Mouse (Mus musculus) olfactory bulb, adult 2 months (tissue): ENCODE measurements around the gene Kdm5c. TPM values are rescaled to one million over a fixed set of nuclear protein-coding genes. Genes with fewer than 3 reads are reported as not detected.
"Not testable (repeated sequence)": the region's sequence is repeated elsewhere in the genome, so short reads cannot be mapped to it uniquely, and the experiment has no call there.

ENCODE experiments used
- H3K27ac ChIP-seq: fragments of 200-500 bp; 2 replicates; pipeline ENCODE4 v1.5.1; 2012; ENCODE audit warnings: low read depth, low read length; ENCODE audit not compliant: insufficient read depth
- H3K4me1 ChIP-seq: fragments of 200-500 bp; 2 replicates; pipeline ENCODE4 v1.6.1; 2012; ENCODE audit warnings: low read length; ENCODE audit not compliant: control insufficient read depth, insufficient read depth
- H3K4me3 ChIP-seq: fragments of 200-500 bp; 2 replicates; pipeline ENCODE4 v1.5.1; 2012; ENCODE audit warnings: mild to moderate bottlenecking, low read depth, low read length, moderate library complexity; ENCODE audit not compliant: insufficient read depth
- CTCF ChIP-seq: fragments of 200-500 bp; IDR thresholded peaks from 2 replicates; pipeline ENCODE4 v1.5.1; 2012; ENCODE audit warnings: low read depth, mild to moderate bottlenecking, low read length, moderate library complexity; ENCODE audit not compliant: insufficient read depth
- POLR2A ChIP-seq: fragments of 200-500 bp; IDR thresholded peaks from 2 replicates; pipeline ENCODE4 v1.6.1; 2012; ENCODE audit warnings: mild to moderate bottlenecking, low read depth, low read length, moderate library complexity; ENCODE audit not compliant: insufficient read depth
- WGBS: fragments of 180-500 bp; shearing (Covaris S2); methylation state at CpG from one replicate; pipeline ENCODE4 v1.1.7; 2018; 5-methylcytosine and 5-hydroxymethylcytosine counted together
- polyA plus RNA-seq: library from polyadenylated mRNA; stranded (reverse); fragments of >200 nt; gene quantifications from 2 replicates; pipeline ENCODE4 v1.2.4, GENCODE M21; 2012; ENCODE audit warnings: low replicate concordance; ENCODE audit not compliant: missing spikeins, insufficient read depth, insufficient read length

The Kdm5c gene
- polyA plus RNA-seq, 1 experiment: not detected

- TF ChIP-seq CTCF (no peak), POLR2A (no peak)
- 83% methylated on average over 1 of the region's 1 CpGs for WGBS
- H3K4me3 ChIP-seq: no peak overlapping the region
- H3K27ac ChIP-seq: no peak overlapping the region
- H3K4me1 ChIP-seq: no peaks in the 10 kb centered on the region
Measured at GRCm38 (mm10) chrX:152214703-152215102, 18.1 kb upstream of the Kdm5c start.

GRCm38 (mm10) chrX:152218529-152218928, 14.3 kb upstream of the Kdm5c start:
- H3K4me1 ChIP-seq: no peaks in the 10 kb centered on the region
- TF ChIP-seq CTCF (no peak), POLR2A (no peak)
- 92% methylated on average over 2 of the region's 2 CpGs for WGBS
- H3K27ac ChIP-seq: no peak overlapping the region
- H3K4me3 ChIP-seq: no peak overlapping the region

GRCm38 (mm10) chrX:152221721-152222120, 11.1 kb upstream of the Kdm5c start:
- no peak overlapping the region for H3K27ac ChIP-seq
- 63% methylated on average over 4 of the region's 4 CpGs for WGBS
- TF ChIP-seq POLR2A: no peak
- TF ChIP-seq CTCF: no peak

GRCm38 (mm10) chrX:152222226-152222625, 10.6 kb upstream of the Kdm5c start:
- WGBS: 57% methylated on average over 9 of the region's 9 CpGs
- H3K4me1 ChIP-seq: no peaks in the 10 kb centered on the region
- TF ChIP-seq POLR2A: no peak
- TF ChIP-seq CTCF: no peak
- H3K27ac ChIP-seq: no peak overlapping the region
- no peak overlapping the region for H3K4me3 ChIP-seq

More at GRCm38 (mm10) chrX:152221721-152222120, 11.1 kb upstream of the Kdm5c start:
- Histone ChIP-seq H3K4me1 (no peaks in the 10 kb centered on the region), H3K4me3 (no peak overlapping the region)

- Histone ChIP-seq H3K4me3 (no peak overlapping the region), H3K27ac (no peak overlapping the region), H3K4me1 (no peaks in the 10 kb centered on the region)
- 73% methylated on average over 6 of the region's 6 CpGs for WGBS
- no peak for TF ChIP-seq POLR2A
- no peak for TF ChIP-seq CTCF
Measured at GRCm38 (mm10) chrX:152223313-152223712, 9.5 kb upstream of the Kdm5c start.

- Histone ChIP-seq H3K4me3 (no peak overlapping the region), H3K27ac (no peak overlapping the region), H3K4me1 (no peaks in the 10 kb centered on the region)
- WGBS: 82% methylated on average over 5 of the region's 5 CpGs
- no peak for TF ChIP-seq CTCF
- TF ChIP-seq POLR2A: no peak
Measured at GRCm38 (mm10) chrX:152224280-152224679, 8.5 kb upstream of the Kdm5c start.

GRCm38 (mm10) chrX:152234125-152234524, 1.3 kb downstream of the Kdm5c start:
- no peak overlapping the region for H3K27ac ChIP-seq
- 7% methylated on average over 3 of the region's 3 CpGs for WGBS
- TF ChIP-seq POLR2A (no peak), CTCF (no peak)

GRCm38 (mm10) chrX:152235758-152236157, 2.9 kb downstream of the Kdm5c start:
- H3K27ac ChIP-seq: no peak overlapping the region
- WGBS: 63% methylated on average over 2 of the region's 2 CpGs
- H3K4me3 ChIP-seq: no peak overlapping the region
- TF ChIP-seq POLR2A (no peak), CTCF (no peak)
- no peaks in the 10 kb centered on the region for H3K4me1 ChIP-seq

More at GRCm38 (mm10) chrX:152234125-152234524, 1.3 kb downstream of the Kdm5c start:
- Histone ChIP-seq H3K4me3 (no peak overlapping the region), H3K4me1 (no peaks in the 10 kb centered on the region)

GRCm38 (mm10) chrX:152243140-152243539, 10.3 kb downstream of the Kdm5c start:
- WGBS: 65% methylated on average over 6 of the region's 6 CpGs
- H3K4me3 ChIP-seq, H3K4me1 ChIP-seq, H3K27ac ChIP-seq: not testable (repeated sequence)
